8 mouse cellular contexts compared by ENCODE assay signal in the genomic region with DNA sequence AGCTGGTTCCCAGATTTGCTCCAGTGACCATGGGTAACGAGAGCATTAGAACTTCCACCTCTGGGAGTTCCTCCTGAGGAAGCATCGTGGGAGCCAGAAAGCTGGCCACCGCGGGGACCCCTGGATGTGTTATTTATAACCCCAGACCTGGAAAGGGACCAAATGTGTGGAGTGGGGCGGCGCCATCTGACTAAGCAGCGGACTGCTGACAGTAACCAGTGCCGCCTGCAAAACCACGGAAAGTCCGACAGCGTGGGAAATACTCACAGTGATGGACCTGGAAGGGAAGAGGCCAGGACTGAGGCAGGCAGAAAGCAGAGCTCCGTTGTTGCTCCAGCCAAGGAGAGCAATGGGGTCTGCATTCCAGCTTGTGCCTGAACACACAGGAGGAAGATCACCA. TPM values are rescaled to one million over a fixed set of nuclear protein-coding genes. Genes with fewer than 3 reads are reported as not detected.
A peak's percentile ranks its signal among the peaks of the same experiment; 100 is the strongest.
DNase-seq lines count a peak whose midpoint lies in the region; ATAC-seq and TF ChIP-seq lines count a peak whose summit lies in the region.

A gene (minus strand): TSS at position 389 of the 400 bp plus-strand sequence.

- TF ChIP-seq POLR2A in thymus, adult 2 months (IDR thresholded peaks at IDR 0.05; ENCODE audit: control insufficient read depth, extremely low read depth, insufficient read depth, low read length, poor library complexity), result no peak

- 13% methylated on average over 12 of the region's 12 CpGs for WGBS in thymus, adult 2 months
- 15% methylated on average over 12 of the region's 12 CpGs for WGBS in embryonic facial prominence, embryonic 15.5 days
- 7% methylated on average over 12 of the region's 12 CpGs for WGBS in heart, embryonic 15.5 days
- WGBS in kidney, embryonic 16.5 days, result 6% methylated on average over 12 of the region's 12 CpGs

- H3K27ac ChIP-seq in thymus, adult 2 months (ENCODE audit: control insufficient read depth, insufficient read depth, low read length), result peak within 1 kb of the TSS; percentile 29; the same call in 1 of the 2 replicates
- peak within 1 kb of the TSS; percentile 66 for H3K27ac ChIP-seq in embryonic facial prominence, embryonic 15.5 days (replicated peaks)
- peak within 1 kb of the TSS; percentile 78 for H3K27ac ChIP-seq in heart, embryonic 15.5 days
- peak within 1 kb of the TSS; percentile 75 for H3K27ac ChIP-seq in kidney, embryonic 16.5 days (ENCODE audit: low read length)

- no peaks in the 10 kb centered on the region for H3K36me3 ChIP-seq in thymus, adult 2 months (ENCODE audit: control insufficient read depth, insufficient read depth, low read length)
- no peaks in the 10 kb centered on the region for H3K36me3 ChIP-seq in embryonic facial prominence, embryonic 15.5 days
- H3K36me3 ChIP-seq in heart, embryonic 15.5 days, result no peaks in the 10 kb centered on the region
- no peaks in the 10 kb centered on the region for H3K36me3 ChIP-seq in kidney, embryonic 16.5 days (ENCODE audit: insufficient read depth, low read length)

- peak; percentile 61 for ATAC-seq in embryonic facial prominence, embryonic 15.5 days (ENCODE audit: insufficient number of reproducible peaks, low FRiP score, low TSS enrichment, low read depth)
- ATAC-seq in heart, embryonic 15.5 days (replicated peaks; ENCODE audit: insufficient number of reproducible peaks, insufficient read depth, low FRiP score, low read depth), result peak; percentile 84
- peak; percentile 72 for ATAC-seq in kidney, embryonic 16.5 days (ENCODE audit: low FRiP score, low TSS enrichment)
- ATAC-seq in erythroid progenitor cell, adult 5-6 weeks (replicated peaks; ENCODE audit: low FRiP score, poor library complexity, severe bottlenecking), result no peak

- H3K9ac ChIP-seq in embryonic facial prominence, embryonic 15.5 days, result no peak within 1 kb of the TSS
- peak within 1 kb of the TSS; percentile 38 for H3K9ac ChIP-seq in heart, embryonic 15.5 days
- H3K9ac ChIP-seq in kidney, embryonic 16.5 days (replicated peaks; ENCODE audit: low read length), result 0 out of 2 replicates have a peak within 1 kb of the TSS, but pooled peaks have one; percentile 13

- no peak for TF ChIP-seq CTCF in thymus, adult 2 months (IDR thresholded peaks at IDR 0.05; ENCODE audit: borderline replicate concordance, control insufficient read depth, extremely low read depth, insufficient read depth, low read length, poor library complexity)

- H3K4me3 ChIP-seq in thymus, adult 2 months (ENCODE audit: control insufficient read depth, insufficient read depth, low read length), result peak within 1 kb of the TSS; percentile 20
- no peak within 1 kb of the TSS; the same call in 1 of the 2 replicates for H3K4me3 ChIP-seq in embryonic facial prominence, embryonic 15.5 days (replicated peaks)
- peak within 1 kb of the TSS; percentile 29 for H3K4me3 ChIP-seq in heart, embryonic 15.5 days
- no peak within 1 kb of the TSS for H3K4me3 ChIP-seq in kidney, embryonic 16.5 days (ENCODE audit: low read length)

- no peaks in the 10 kb centered on the region for H3K27me3 ChIP-seq in thymus, adult 2 months (ENCODE audit: control insufficient read depth, insufficient read depth, low read length)
- no peaks in the 10 kb centered on the region for H3K27me3 ChIP-seq in embryonic facial prominence, embryonic 15.5 days
- H3K27me3 ChIP-seq in heart, embryonic 15.5 days, result no peaks in the 10 kb centered on the region
- H3K27me3 ChIP-seq in kidney, embryonic 16.5 days (ENCODE audit: insufficient read depth, low read length), result no peaks in the 10 kb centered on the region

- no peaks in the 10 kb centered on the region for H3K9me3 ChIP-seq in embryonic facial prominence, embryonic 15.5 days (replicated peaks)
- no peaks in the 10 kb centered on the region for H3K9me3 ChIP-seq in heart, embryonic 15.5 days (replicated peaks)
- no peaks in the 10 kb centered on the region for H3K9me3 ChIP-seq in kidney, embryonic 16.5 days (ENCODE audit: low read length)

- DNase-seq in thymus, adult 2 months, result no peak
- no peak for DNase-seq in thymus, postnatal 10 days (ENCODE audit: low spot score in 2 of 2)
- peak; percentile 66 to 78 for DNase-seq in lung, postnatal 4 days
- no peak for DNase-seq in urinary bladder, postnatal 4 days (ENCODE audit: low spot score in 2 of 2)

- H3K4me2 ChIP-seq in embryonic facial prominence, embryonic 15.5 days (replicated peaks), result peak within 1 kb of the TSS; percentile 21
- peak within 1 kb of the TSS; percentile 53 for H3K4me2 ChIP-seq in heart, embryonic 15.5 days
- H3K4me2 ChIP-seq in kidney, embryonic 16.5 days (replicated peaks; ENCODE audit: low read depth, low read length), result peak within 1 kb of the TSS; percentile 29

- peaks cover 70% of the 10 kb centered on the region for H3K4me1 ChIP-seq in thymus, adult 2 months (replicated peaks; ENCODE audit: control insufficient read depth, insufficient read depth, low read length)
- peaks cover 26% of the 10 kb centered on the region for H3K4me1 ChIP-seq in embryonic facial prominence, embryonic 15.5 days
- peaks cover 28% of the 10 kb centered on the region for H3K4me1 ChIP-seq in heart, embryonic 15.5 days (replicated peaks)
- peaks cover 25% of the 10 kb centered on the region for H3K4me1 ChIP-seq in kidney, embryonic 16.5 days (ENCODE audit: insufficient read depth, low read length)

RNA-seq across cellular contexts. Expression of the gene that starts here (rescaled TPM):
- 159 and 219 TPM in 2 replicates for polyA plus RNA-seq in thymus, adult 2 months (2012; rRNA removed)
- 26.0 and 30.3 TPM in 2 replicates for polyA plus RNA-seq in embryonic facial prominence, embryonic 15.5 days (2015; fragmentation: Nextera tagmentation; extraction: Ambion mirVana)
- polyA plus RNA-seq in heart, embryonic 15.5 days (2015; fragmentation: Nextera tagmentation; extraction: Ambion mirVana), result 10.8 and 24.2 TPM in 2 replicates
- polyA plus RNA-seq in kidney, embryonic 16.5 days (2015; fragmentation: Nextera tagmentation; extraction: Ambion mirVana), result 23.7 and 27.0 TPM in 2 replicates
- 5.4 and 9.0 TPM in 2 replicates for total RNA-seq in erythroid progenitor cell, adult 5-6 weeks (2015; ENCODE audit: low replicate concordance)
- total RNA-seq in erythroid progenitor cell, adult 5-6 weeks (2017; ENCODE audit: low replicate concordance), result 1.5 and 6.0 TPM in 2 replicates

Comparison
In these comparisons a context has a peak if more than half of its experiments do, and no peak if none do; other contexts are left out.
1. DNase-seq: peak in lung, postnatal 4 days (2 of 2); none in thymus, adult 2 months (single experiment), thymus, postnatal 10 days (0 of 2) and urinary bladder, postnatal 4 days (0 of 2).
2. H3K4me3 ChIP-seq: peak in thymus, adult 2 months (single experiment) and heart, embryonic 15.5 days (single experiment); none in embryonic facial prominence, embryonic 15.5 days (single experiment) and kidney, embryonic 16.5 days (single experiment).
3. Peak in every context shown above with its lines, with median percentiles within 50 percentile points of each other: H3K27ac ChIP-seq and H3K4me2 ChIP-seq.